Mouse (Mus musculus) heart, postnatal 0 days (tissue): ENCODE results near the gene Ctla4. TPM values are rescaled to one million over a fixed set of nuclear protein-coding genes. Genes with fewer than 3 reads are reported as not detected.
A peak's percentile ranks its signal among the peaks of the same experiment; 100 is the strongest.

ENCODE experiments used
- ATAC-seq: fragments of 200-750 bp; cut with Nextera tagmentation; 2 replicates; pipeline ENCODE4 v1.8.0; 2017; ENCODE audit warnings: low read depth, moderate number of reproducible peaks, moderate library complexity; ENCODE audit not compliant: insufficient read depth
- DNase-seq: peaks from one replicate; pipeline ENCODE4 v3.0.0-alpha.2; 2016; ENCODE audit warnings: low spot score
- H3K27ac ChIP-seq: fragments of 300-500 bp; sonication (generic); 2 replicates; pipeline ENCODE4 v1.5.1; 2014; ENCODE audit warnings: low read depth, mild to moderate bottlenecking
- H3K27me3 ChIP-seq: fragments of 300-500 bp; sonication (generic); 2 replicates; pipeline ENCODE4 v1.6.1; 2014; ENCODE audit warnings: low read length, mixed read lengths; ENCODE audit not compliant: control insufficient read depth, insufficient read depth
- H3K36me3 ChIP-seq: fragments of 300-500 bp; sonication (generic); replicated peaks from 2 replicates; pipeline ENCODE4 v1.6.1; 2014; ENCODE audit warnings: low read length, mixed read lengths; ENCODE audit not compliant: control insufficient read depth, insufficient read depth
- H3K4me1 ChIP-seq: fragments of 300-500 bp; sonication (generic); 2 replicates; pipeline ENCODE4 v1.6.1; 2014; ENCODE audit warnings: antibody characterized with exemption; ENCODE audit not compliant: control insufficient read depth, insufficient read depth
- H3K4me2 ChIP-seq: fragments of 300-500 bp; sonication (generic); 2 replicates; pipeline ENCODE4 v1.6.1; 2014; ENCODE audit warnings: low read depth, mild to moderate bottlenecking, low read length, moderate library complexity
- H3K4me3 ChIP-seq: fragments of 300-500 bp; sonication (generic); 2 replicates; pipeline ENCODE4 v1.5.1; 2014; ENCODE audit warnings: low read depth, low read length
- H3K9ac ChIP-seq: fragments of 300-500 bp; sonication (generic); replicated peaks from 2 replicates; pipeline ENCODE4 v1.6.1; 2014; ENCODE audit warnings: low read depth, low read length, mixed read lengths
- H3K9me3 ChIP-seq: fragments of 300-500 bp; sonication (generic); replicated peaks from 2 replicates; pipeline ENCODE4 v1.6.1; 2016; ENCODE audit warnings: low read length; ENCODE audit not compliant: control insufficient read depth
- CTCF ChIP-seq: IDR thresholded peaks from 2 replicates; pipeline ENCODE4 v1.5.1; 2016; ENCODE audit warnings: antibody characterized with exemption, control low read depth, low read depth
- EP300 ChIP-seq: IDR thresholded peaks from 2 replicates; pipeline ENCODE4 v1.6.1; 2016; ENCODE audit warnings: antibody characterized with exemption, low read depth
- WGBS: fragments of 180-500 bp; shearing (Covaris S2); extraction: QIAGEN DNeasy Blood & Tissue Kit; methylation state at CpG from one replicate; pipeline ENCODE4 v1.1.7; 2014; 5-methylcytosine and 5-hydroxymethylcytosine counted together
- polyA plus RNA-seq: library from polyadenylated mRNA; unstranded; fragments of >200 nt; fragmentation: Nextera tagmentation; extraction: Ambion mirVana; gene quantifications from 2 replicates; pipeline ENCODE4 v1.2.1, GENCODE M21; 2015
- total RNA-seq: library from RNA; depleted of rRNA; stranded (reverse); fragments of >200 nt; gene quantifications from 2 replicates; pipeline ENCODE4 v1.2.3, GENCODE M21; 2014; ENCODE audit warnings: low replicate concordance

The Ctla4 gene
- total and polyA plus RNA-seq, 2 experiments from 2014 or later: not detected

GRCm38 (mm10) chr1:60860955-60861354 is 25.8 kb upstream of the Ctla4 start:
- Histone ChIP-seq H3K36me3 (no peaks in the 10 kb centered on the region), H3K4me1 (peaks cover 15% of the 10 kb centered on the region), H3K4me3 (no peak overlapping the region), H3K4me2 (peak overlapping the region; percentile 33), H3K27me3 (no peaks in the 10 kb centered on the region), H3K27ac (peak overlapping the region; percentile 87), H3K9me3 (no peaks in the 10 kb centered on the region), H3K9ac (no peak overlapping the region)
- ATAC-seq (peak; percentile 22; the same call in 1 of the 2 replicates), DNase-seq (no peak)
- WGBS: 8% methylated on average over 5 of the region's 5 CpGs
- TF ChIP-seq CTCF (no peak), EP300 (no peak)

DNA sequence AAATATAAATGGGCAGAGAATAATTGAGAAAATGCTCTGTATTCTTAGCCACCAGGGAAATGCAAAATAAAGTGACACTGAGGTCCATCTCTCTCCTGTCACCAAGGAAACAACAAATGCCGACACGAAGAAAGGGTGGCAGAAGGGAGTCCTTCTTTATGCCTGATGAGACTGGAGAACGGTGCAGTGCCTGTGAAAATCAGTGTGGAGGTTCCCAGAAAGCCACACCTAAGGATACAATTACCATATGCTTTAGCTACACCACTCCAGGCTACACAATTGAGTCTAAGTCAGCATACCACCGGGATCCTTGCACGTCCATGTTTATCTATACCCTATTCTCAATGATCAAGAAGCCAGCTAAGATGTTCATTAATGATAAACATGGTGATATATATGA is 25.4 kb upstream of the Ctla4 start:
- ATAC-seq: no peak
- peak overlapping the region; percentile 33; the same call in 1 of the 2 replicates for H3K4me2 ChIP-seq
- H3K9me3 ChIP-seq: no peaks in the 10 kb centered on the region
- 64% methylated on average over 5 of the region's 5 CpGs for WGBS
- no peak overlapping the region for H3K4me3 ChIP-seq
- peaks cover 15% of the 10 kb centered on the region for H3K4me1 ChIP-seq
- no peaks in the 10 kb centered on the region for H3K36me3 ChIP-seq
- no peak overlapping the region for H3K9ac ChIP-seq
- no peak for DNase-seq
- H3K27ac ChIP-seq: peak overlapping the region; percentile 87
- TF ChIP-seq EP300: no peak
- TF ChIP-seq CTCF: no peak
- H3K27me3 ChIP-seq: no peaks in the 10 kb centered on the region

DNA sequence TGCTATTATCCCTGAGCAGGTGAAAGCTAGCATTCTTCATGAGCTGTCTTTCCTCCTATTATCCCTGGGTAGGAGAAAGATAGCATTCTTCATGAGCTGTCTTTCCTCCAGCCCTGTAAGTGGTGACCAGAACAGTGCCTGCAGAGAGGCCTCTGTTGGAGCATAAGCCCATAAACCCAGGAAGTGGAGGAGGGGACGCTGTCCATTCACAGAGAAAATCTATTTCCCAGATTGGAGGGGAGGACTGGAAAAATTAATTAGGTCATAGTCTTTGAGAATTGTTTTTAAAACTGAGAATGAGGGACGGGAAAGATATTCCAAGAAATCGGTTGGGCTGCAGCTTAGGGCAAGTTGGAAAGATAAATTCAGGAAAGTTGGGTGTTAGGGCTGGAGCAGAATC is 24.3 kb upstream of the Ctla4 start:
- Histone ChIP-seq H3K9me3 (no peaks in the 10 kb centered on the region), H3K36me3 (no peaks in the 10 kb centered on the region), H3K9ac (no peak overlapping the region), H3K4me1 (peaks cover 15% of the 10 kb centered on the region), H3K27ac (peak overlapping the region; percentile 87), H3K27me3 (no peaks in the 10 kb centered on the region), H3K4me2 (no peak overlapping the region), H3K4me3 (no peak overlapping the region)
- peak; percentile 27; the same call in 1 of the 2 replicates for ATAC-seq
- WGBS: 52% methylated on average over 3 of the region's 3 CpGs
- TF ChIP-seq CTCF: no peak
- peak; percentile 14; the same call in 1 of the 2 replicates for TF ChIP-seq EP300
- DNase-seq: no peak

- H3K9ac ChIP-seq: no peak overlapping the region
- peaks cover 14% of the 10 kb centered on the region for H3K4me1 ChIP-seq
- peak overlapping the region; percentile 87 for H3K27ac ChIP-seq
- no peaks in the 10 kb centered on the region for H3K27me3 ChIP-seq
- H3K4me3 ChIP-seq: no peak overlapping the region
- 37% methylated on average over 13 of the region's 13 CpGs for WGBS
- ATAC-seq: peak; percentile 66
- peak; percentile 68 for DNase-seq
- no peaks in the 10 kb centered on the region for H3K36me3 ChIP-seq
- TF ChIP-seq CTCF: no peak
- TF ChIP-seq EP300: peak; percentile 71
- H3K9me3 ChIP-seq: no peaks in the 10 kb centered on the region
- H3K4me2 ChIP-seq: peak overlapping the region; percentile 5; the same call in 1 of the 2 replicates
Observed at GRCm38 (mm10) chr1:60862951-60863461, 23.8 kb upstream of the Ctla4 start.

GRCm38 (mm10) chr1:60863701-60864100 is 23.1 kb upstream of the Ctla4 start:
- 83% methylated on average over 3 of the region's 3 CpGs for WGBS
- ATAC-seq (no peak), DNase-seq (no peak)
- Histone ChIP-seq H3K4me1 (peaks cover 12% of the 10 kb centered on the region), H3K9ac (no peak overlapping the region), H3K9me3 (no peaks in the 10 kb centered on the region), H3K4me2 (no peak overlapping the region), H3K4me3 (no peak overlapping the region), H3K36me3 (no peaks in the 10 kb centered on the region), H3K27ac (peak overlapping the region; percentile 87), H3K27me3 (no peaks in the 10 kb centered on the region)
- no peak for TF ChIP-seq CTCF
- TF ChIP-seq EP300: no peak

GRCm38 (mm10) chr1:60865167-60865566 is 21.6 kb upstream of the Ctla4 start:
- H3K4me1 ChIP-seq: peaks cover 3% of the 10 kb centered on the region; the same call in 1 of the 2 replicates
- H3K9me3 ChIP-seq: no peaks in the 10 kb centered on the region
- DNase-seq (no peak), ATAC-seq (no peak)
- H3K4me3 ChIP-seq: no peak overlapping the region
- 66% methylated on average over 2 of the region's 2 CpGs for WGBS
- H3K27me3 ChIP-seq: no peaks in the 10 kb centered on the region
- TF ChIP-seq EP300 (no peak), CTCF (no peak)
- no peak overlapping the region for H3K9ac ChIP-seq
- H3K4me2 ChIP-seq: no peak overlapping the region
- no peaks in the 10 kb centered on the region for H3K36me3 ChIP-seq
- no peak overlapping the region for H3K27ac ChIP-seq
